Mouse (Mus musculus): ENCODE data around the gene Ctr9.

DNA sequence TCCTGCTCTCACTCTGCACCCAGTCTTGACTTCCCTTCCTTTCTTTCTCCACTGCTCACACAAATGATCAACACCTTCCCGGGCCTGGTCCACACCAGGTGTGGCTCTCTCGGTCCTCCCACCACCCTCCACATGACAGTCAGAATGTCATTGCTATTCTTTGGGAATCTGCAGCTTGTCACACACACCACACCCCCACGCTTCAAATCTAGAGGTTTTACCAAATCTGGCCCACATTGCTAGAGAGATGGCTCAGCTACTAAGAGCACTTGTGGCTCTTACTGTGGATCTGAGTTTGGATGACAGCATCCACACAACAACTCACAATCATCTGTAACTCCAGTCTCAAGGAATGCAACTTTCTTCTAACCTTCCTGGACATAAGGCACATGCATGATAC lies 11.8 kb upstream of the Ctr9 start:
- TF ChIP-seq POLR2A (IDR thresholded peaks at IDR 0.05; ENCODE audit: borderline replicate concordance, control insufficient read depth, low read depth, low read length) (no peak), CTCF (IDR thresholded peaks at IDR 0.05; ENCODE audit: control insufficient read depth, insufficient read depth, low read length) (no peak)

All from bone marrow, adult 2 months (tissue).